Comparison of ENCODE assay signal across 26 mouse cellular contexts in the genomic region with DNA sequence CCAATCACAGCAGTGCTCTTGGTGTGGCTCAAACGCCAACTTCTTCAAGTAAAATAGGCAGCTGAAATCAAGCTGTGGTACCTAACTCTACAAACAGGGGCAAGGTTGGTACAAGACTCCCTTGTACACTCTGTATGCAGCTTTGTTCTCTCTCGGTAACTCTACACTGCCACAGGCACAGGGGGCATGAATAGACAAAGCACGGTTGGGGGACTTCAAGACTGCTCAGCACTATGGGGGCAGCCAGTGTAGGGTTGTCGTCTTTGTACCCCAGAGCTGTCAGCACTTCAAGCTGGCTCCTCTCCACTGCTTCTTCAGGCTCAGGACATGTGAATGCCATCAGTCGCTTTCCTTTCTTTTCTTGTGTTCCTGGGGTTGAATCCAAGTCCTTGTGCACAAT. TPM values are rescaled to one million over a fixed set of nuclear protein-coding genes. Genes with fewer than 3 reads are reported as not detected.
DNase-seq lines count a peak whose midpoint lies in the region; ATAC-seq and TF ChIP-seq lines count a peak whose summit lies in the region.
"Had no signal": no experiment of that assay in that cellular context is flagged by ENCODE, and none has a peak within 500 bp of the region (broad histone marks: within the 10 kb centered on the region; RNA-seq: fewer than 3 reads in every experiment).

No protein-coding gene starts in this region.

- no peaks in the 10 kb centered on the region for H3K9me3 ChIP-seq in hindbrain, embryonic 12.5 days (replicated peaks)
- no peaks in the 10 kb centered on the region for H3K9me3 ChIP-seq in hindbrain, embryonic 11.5 days (ENCODE audit: control insufficient read depth, low read length)
- no peaks in the 10 kb centered on the region for H3K9me3 ChIP-seq in neural tube, embryonic 13.5 days
- no peaks in the 10 kb centered on the region for H3K9me3 ChIP-seq in hindbrain, postnatal 0 days (ENCODE audit: low read length)
- H3K9me3 ChIP-seq: embryonic facial prominence, embryonic 15.5 days; heart, embryonic 13.5 days; limb, embryonic 12.5 days; lung, embryonic 15.5 days; neural tube, embryonic 12.5 days; stomach, embryonic 15.5 days had no signal

- no peak for ATAC-seq in hindbrain, embryonic 12.5 days (ENCODE audit: low FRiP score)
- ATAC-seq in hindbrain, embryonic 11.5 days (ENCODE audit: low FRiP score), result no peak
- no peak; the same call in 1 of the 2 replicates for ATAC-seq in neural tube, embryonic 13.5 days (ENCODE audit: low read depth)
- ATAC-seq in hindbrain, postnatal 0 days, result peak; percentile 72
- ATAC-seq: inflammation-experienced regulatory T-cells, adult 6 months had no signal

- H3K27ac ChIP-seq in hindbrain, embryonic 12.5 days, result peak overlapping the region; percentile 44; the same call in 1 of the 2 replicates
- H3K27ac ChIP-seq in hindbrain, embryonic 11.5 days (ENCODE audit: low read depth, low read length), result no peak overlapping the region
- peak overlapping the region; percentile 62 for H3K27ac ChIP-seq in neural tube, embryonic 13.5 days (replicated peaks)
- H3K27ac ChIP-seq in hindbrain, postnatal 0 days, result peak overlapping the region; percentile 43
- H3K27ac ChIP-seq: embryonic facial prominence, embryonic 15.5 days; heart, adult 2 months; heart, embryonic 13.5 days; kidney, postnatal 0 days; limb, embryonic 12.5 days; liver, embryonic 14.5 days; lung, embryonic 15.5 days; macrophage; neural tube, embryonic 12.5 days; stomach, embryonic 15.5 days had no signal

- H3K4me1 ChIP-seq in hindbrain, embryonic 12.5 days, result peaks cover 10% of the 10 kb centered on the region; the same call in 1 of the 2 replicates
- H3K4me1 ChIP-seq in hindbrain, embryonic 11.5 days (replicated peaks; ENCODE audit: control insufficient read depth, insufficient read depth, low read length), result no peaks in the 10 kb centered on the region
- peaks cover 24% of the 10 kb centered on the region for H3K4me1 ChIP-seq in neural tube, embryonic 13.5 days (replicated peaks)
- 0 out of 2 replicates have a peak, but pooled peaks cover 4% of the 10 kb centered on the region for H3K4me1 ChIP-seq in hindbrain, postnatal 0 days (ENCODE audit: insufficient read depth, low read length)
- peaks cover 7% of the 10 kb centered on the region; the same call in 1 of the 2 replicates for H3K4me1 ChIP-seq in lung, adult 2 months (ENCODE audit: control insufficient read depth, insufficient read depth, low read length)

- no peak overlapping the region for H3K4me3 ChIP-seq in hindbrain, embryonic 12.5 days
- H3K4me3 ChIP-seq in hindbrain, embryonic 11.5 days (ENCODE audit: low read depth, low read length), result no peak overlapping the region
- no peak overlapping the region for H3K4me3 ChIP-seq in neural tube, embryonic 13.5 days
- H3K4me3 ChIP-seq in hindbrain, postnatal 0 days (ENCODE audit: low read length), result no peak overlapping the region
- H3K4me3 ChIP-seq in lung, adult 2 months (replicated peaks; ENCODE audit: extremely low read depth, low read depth, low read length), result no peak overlapping the region
- H3K4me3 ChIP-seq: embryonic facial prominence, embryonic 15.5 days; heart, adult 2 months; heart, embryonic 13.5 days; limb, embryonic 12.5 days; lung, embryonic 15.5 days; neural tube, embryonic 12.5 days; stomach, embryonic 15.5 days had no signal

- no peaks in the 10 kb centered on the region for H3K27me3 ChIP-seq in hindbrain, embryonic 12.5 days
- H3K27me3 ChIP-seq in hindbrain, embryonic 11.5 days (ENCODE audit: control insufficient read depth, insufficient read depth, low read length), result no peaks in the 10 kb centered on the region
- no peaks in the 10 kb centered on the region for H3K27me3 ChIP-seq in neural tube, embryonic 13.5 days
- H3K27me3 ChIP-seq in hindbrain, postnatal 0 days (ENCODE audit: insufficient read depth, low read length), result no peaks in the 10 kb centered on the region
- H3K27me3 ChIP-seq: embryonic facial prominence, embryonic 15.5 days; heart, embryonic 13.5 days; limb, embryonic 12.5 days; lung, embryonic 15.5 days; neural tube, embryonic 12.5 days; stomach, embryonic 15.5 days had no signal

- H3K9ac ChIP-seq in hindbrain, embryonic 12.5 days, result no peak overlapping the region
- no peak overlapping the region for H3K9ac ChIP-seq in hindbrain, embryonic 11.5 days (ENCODE audit: low read depth, low read length)
- no peak overlapping the region for H3K9ac ChIP-seq in neural tube, embryonic 13.5 days
- no peak overlapping the region for H3K9ac ChIP-seq in hindbrain, postnatal 0 days (replicated peaks; ENCODE audit: low read length)
- H3K9ac ChIP-seq: embryonic facial prominence, embryonic 15.5 days; heart, embryonic 13.5 days; limb, embryonic 12.5 days; liver, embryonic 14.5 days; lung, embryonic 15.5 days; neural tube, embryonic 12.5 days; stomach, embryonic 15.5 days had no signal

- TF ChIP-seq CTCF in hindbrain, postnatal 0 days (IDR thresholded peaks at IDR 0.05; ENCODE audit: low read depth), result peak; percentile 4; the same call in 1 of the 2 replicates
- no peak for TF ChIP-seq CTCF in lung, adult 2 months (IDR thresholded peaks at IDR 0.05; ENCODE audit: insufficient read depth, low read length)

- WGBS in hindbrain, embryonic 12.5 days, result 47% methylated on average over 5 of the region's 5 CpGs
- 56% methylated on average over 5 of the region's 5 CpGs for WGBS in hindbrain, embryonic 11.5 days
- 38% methylated on average over 5 of the region's 5 CpGs for WGBS in neural tube, embryonic 13.5 days
- WGBS in hindbrain, postnatal 0 days, result 36% methylated on average over 5 of the region's 5 CpGs
- WGBS in lung, adult 2 months, result 73% methylated on average over 5 of the region's 5 CpGs

- 0 out of 2 replicates have a peak, but pooled peaks cover 3% of the 10 kb centered on the region for H3K36me3 ChIP-seq in hindbrain, embryonic 12.5 days
- no peaks in the 10 kb centered on the region for H3K36me3 ChIP-seq in hindbrain, embryonic 11.5 days (ENCODE audit: control insufficient read depth, insufficient read depth, low read length)
- H3K36me3 ChIP-seq in neural tube, embryonic 13.5 days, result 0 out of 2 replicates have a peak, but pooled peaks cover 4% of the 10 kb centered on the region
- no peaks in the 10 kb centered on the region for H3K36me3 ChIP-seq in hindbrain, postnatal 0 days (ENCODE audit: insufficient read depth, low read length)
- H3K36me3 ChIP-seq: embryonic facial prominence, embryonic 15.5 days; neural tube, embryonic 12.5 days; stomach, embryonic 15.5 days had no signal

- DNase-seq in hindbrain, embryonic 11.5 days (ENCODE audit: low spot score), result no peak
- DNase-seq in neural tube, embryonic 10.5 days (ENCODE audit: extremely low spot score, low spot score), result no peak
- peak; percentile 46 for DNase-seq in hindbrain, postnatal 0 days (ENCODE audit: low spot score)
- no peak for DNase-seq in embryo, embryonic 9.5 days (ENCODE audit: extremely low spot score)
- no peak for DNase-seq in right cerebral cortex, postnatal 25 days
- no peak for DNase-seq in lung, adult 2 months
- DNase-seq: adrenal gland, postnatal 25 days; cerebellum, adult 9-10 months; gastrocnemius, postnatal 36 days; heart, adult 2 months; kidney, adult 18-20 months; right cerebral cortex, postnatal 4 days; thymus, adult 18-20 months; thymus, postnatal 36 days had no signal

- no peak overlapping the region for H3K4me2 ChIP-seq in hindbrain, embryonic 12.5 days (replicated peaks)
- no peak overlapping the region for H3K4me2 ChIP-seq in hindbrain, embryonic 11.5 days (replicated peaks; ENCODE audit: low read depth, low read length)
- no peak overlapping the region for H3K4me2 ChIP-seq in neural tube, embryonic 13.5 days
- H3K4me2 ChIP-seq in hindbrain, postnatal 0 days (ENCODE audit: low read depth, low read length), result no peak overlapping the region
- H3K4me2 ChIP-seq: embryonic facial prominence, embryonic 15.5 days; heart, embryonic 13.5 days; limb, embryonic 12.5 days; lung, embryonic 15.5 days; neural tube, embryonic 12.5 days; stomach, embryonic 15.5 days had no signal

- no peak for TF ChIP-seq POLR2A in lung, adult 2 months (IDR thresholded peaks at IDR 0.05; ENCODE audit: borderline replicate concordance, extremely low read depth, low read depth, low read length)

RNA-seq across cellular contexts. Expression of gene Limk2, which starts 14.5 kb away (rescaled TPM):
- polyA plus RNA-seq in hindbrain, embryonic 12.5 days (2016; fragmentation: Nextera tagmentation; extraction: Ambion mirVana), result 114 and 116 TPM in 2 replicates
- polyA plus RNA-seq in hindbrain, embryonic 11.5 days (2014; fragmentation: Nextera tagmentation; extraction: Ambion mirVana), result 74.8 and 75.0 TPM in 2 replicates
- polyA plus RNA-seq in neural tube, embryonic 13.5 days (2015; fragmentation: Nextera tagmentation; extraction: Ambion mirVana), result 128 and 143 TPM in 2 replicates
- total RNA-seq in hindbrain, postnatal 0 days (2014; rRNA removed), result 206 and 235 TPM in 2 replicates
- 110 and 113 TPM in 2 replicates for polyA plus RNA-seq in hindbrain, postnatal 0 days (2015; fragmentation: Nextera tagmentation; extraction: Ambion mirVana)
- polyA plus RNA-seq in lung, adult 2 months (2012; rRNA removed), result 94.3 and 142 TPM in 2 replicates

RNA-seq across cellular contexts. Expression of gene Rnf185, which starts 57.6 kb away (rescaled TPM):
- 38.5 and 43.0 TPM in 2 replicates for polyA plus RNA-seq in hindbrain, embryonic 12.5 days (2016; fragmentation: Nextera tagmentation; extraction: Ambion mirVana)
- 51.4 and 52.3 TPM in 2 replicates for polyA plus RNA-seq in hindbrain, embryonic 11.5 days (2014; fragmentation: Nextera tagmentation; extraction: Ambion mirVana)
- 40.8 and 41.8 TPM in 2 replicates for polyA plus RNA-seq in neural tube, embryonic 13.5 days (2015; fragmentation: Nextera tagmentation; extraction: Ambion mirVana)
- total RNA-seq in hindbrain, postnatal 0 days (2014; rRNA removed), result 36.1 and 40.2 TPM in 2 replicates
- polyA plus RNA-seq in hindbrain, postnatal 0 days (2015; fragmentation: Nextera tagmentation; extraction: Ambion mirVana), result 31.4 and 36.6 TPM in 2 replicates
- polyA plus RNA-seq in lung, adult 2 months (2012; rRNA removed), result 25.6 and 36.4 TPM in 2 replicates
